Mouse (Mus musculus) adrenal gland, postnatal 4 days (tissue): ENCODE measurements around the gene Hnrnpl. TPM values are rescaled to one million over a fixed set of nuclear protein-coding genes. Genes with fewer than 3 reads are reported as not detected.

Experiments used
- DNase-seq, 2 experiments: peaks; one replicate each; pipeline ENCODE4 v3.0.0; 2021 to 2022; ENCODE audit warnings: low spot score in 2 of 2, mixed read lengths in 2 of 2
- long read RNA-seq, 2 experiments: library from polyadenylated mRNA; stranded (forward); transcript quantifications; one replicate each; pipeline ENCODE4 v2.0.0; 2021
- total RNA-seq, 2 experiments: library from RNA; stranded (reverse); gene quantifications; 2 replicates each; pipeline ENCODE4 v1.2.3; 2021

Hnrnpl gene
- total RNA-seq: 100 to 1,000 TPM; 722 to 725 TPM
- long read RNA-seq, experiment 1, transcript Hnrnpl-209 (12 exons, 2,180 nt): minor isoform, 21 of 241 reads
- long read RNA-seq, experiment 1, transcript Hnrnpl-201 (13 exons, 2,142 nt): major isoform, 137 of 241 reads
- long read RNA-seq, experiment 1, partial matches to known transcripts: 68 of 241 reads
- long read RNA-seq, experiment 1, other reads (novel, unspliced or antisense): 10 of 241 reads
- long read RNA-seq, experiment 2, transcript Hnrnpl-201 (13 exons, 2,142 nt): major isoform, 165 of 296 reads
- long read RNA-seq, experiment 2, transcript Hnrnpl-209 (12 exons, 2,180 nt): minor isoform, 25 of 296 reads
- long read RNA-seq, experiment 2, transcript Hnrnpl-202 (13 exons, 1,898 nt): minor isoform, 6 of 296 reads
- long read RNA-seq, experiment 2, partial matches to known transcripts: 51 of 296 reads
- long read RNA-seq, experiment 2, other reads (novel, unspliced or antisense): 45 of 296 reads

GRCm38 (mm10) chr7:28808221-28808941 lies at the start of gene Hnrnpl:
Gene Hnrnpl (plus strand): TSS chr7:28808541.
- no peak for DNase-seq

GRCm38 (mm10) chr7:28758623-28759022 lies 49.7 kb upstream of the Hnrnpl start:
- no peak for DNase-seq

GRCm38 (mm10) chr7:28761907-28762306 lies 46.4 kb upstream of the Hnrnpl start:
- no peak for DNase-seq

GRCm38 (mm10) chr7:28765211-28765610 lies 43.1 kb upstream of the Hnrnpl start:
- no peak for DNase-seq

- peak; percentile 80 to 95 for DNase-seq
These were observed 42.0 kb upstream of the Hnrnpl start, which contains the start of gene Sirt2 for GRCm38 (mm10) chr7:28766173-28766879. Gene Sirt2 (plus strand): TSS chr7:28766735.

GRCm38 (mm10) chr7:28766910-28767309 lies 41.4 kb upstream of the Hnrnpl start:
- no peak for DNase-seq

GRCm38 (mm10) chr7:28767462-28767965 lies 40.8 kb upstream of the Hnrnpl start, which contains the start of gene Nfkbib:
Gene Nfkbib (minus strand): TSS chr7:28767512.
- DNase-seq: no peak

- DNase-seq: no peak
These were observed 38.9 kb upstream of the Hnrnpl start for GRCm38 (mm10) chr7:28769414-28769958.

GRCm38 (mm10) chr7:28770309-28770708 lies 38.0 kb upstream of the Hnrnpl start:
- DNase-seq: no peak

- DNase-seq: no peak
These were observed 36.5 kb upstream of the Hnrnpl start for GRCm38 (mm10) chr7:28771867-28772266.

- no peak for DNase-seq
These were observed 35.2 kb upstream of the Hnrnpl start for GRCm38 (mm10) chr7:28773163-28773562.

- DNase-seq: no peak
These were observed 34.2 kb upstream of the Hnrnpl start for GRCm38 (mm10) chr7:28774164-28774563.

GRCm38 (mm10) chr7:28775129-28775528 lies 33.2 kb upstream of the Hnrnpl start:
- no peak for DNase-seq

GRCm38 (mm10) chr7:28778825-28779224 lies 29.5 kb upstream of the Hnrnpl start:
- no peak for DNase-seq

GRCm38 (mm10) chr7:28780067-28780658 lies 28.2 kb upstream of the Hnrnpl start:
- peak; percentile 82 to 83 for DNase-seq

GRCm38 (mm10) chr7:28780857-28781256 lies 27.5 kb upstream of the Hnrnpl start:
- DNase-seq: no peak

- DNase-seq: no peak
These were observed 27.1 kb upstream of the Hnrnpl start for GRCm38 (mm10) chr7:28781261-28781663.

GRCm38 (mm10) chr7:28785161-28785560 lies 23.2 kb upstream of the Hnrnpl start:
- no peak for DNase-seq

GRCm38 (mm10) chr7:28787884-28788283 lies 20.5 kb upstream of the Hnrnpl start:
- no peak for DNase-seq
